Mouse (Mus musculus) small intestine, adult 2 months (tissue): ENCODE data around the gene Cables2.

ENCODE experiments used
- CTCF ChIP-seq: fragments of 200-500 bp; IDR thresholded peaks from 2 replicates; pipeline ENCODE4 v1.5.1; 2012; ENCODE audit warnings: low read depth, mild to moderate bottlenecking, control low read depth, inconsistent platforms, low read length, moderate library complexity, mixed read lengths; ENCODE audit not compliant: insufficient replicate concordance, insufficient read length; ENCODE audit errors: extremely low read depth
- POLR2A ChIP-seq: fragments of 200-500 bp; IDR thresholded peaks from 2 replicates; pipeline ENCODE4 v1.6.1; 2012; ENCODE audit warnings: low read depth, mild to moderate bottlenecking, control low read depth, inconsistent platforms, low read length, moderate library complexity

- no peak for TF ChIP-seq POLR2A
- no peak for TF ChIP-seq CTCF
These were observed 36.4 kb downstream of the Cables2 start for GRCm38 (mm10) chr2:180236930-180237329.
